Mouse (Mus musculus) thymus, adult 2 months (tissue): ENCODE measurements around the gene Stum.

ENCODE experiments used
- CTCF ChIP-seq: fragments of 200-500 bp; IDR thresholded peaks from 2 replicates; pipeline ENCODE4 v1.5.1; 2012; ENCODE audit warnings: mild to moderate bottlenecking, control low read depth, low read length, moderate library complexity, borderline replicate concordance; ENCODE audit not compliant: control insufficient read depth, poor library complexity, insufficient read depth; ENCODE audit errors: extremely low read depth
- POLR2A ChIP-seq: fragments of 200-500 bp; IDR thresholded peaks from 2 replicates; pipeline ENCODE4 v1.6.1; 2012; ENCODE audit warnings: mild to moderate bottlenecking, low read length, control low read depth, moderate library complexity; ENCODE audit not compliant: control insufficient read depth, poor library complexity, insufficient read depth; ENCODE audit errors: extremely low read depth

GRCm38 (mm10) chr1:180401725-180402124 lies 81.6 kb downstream of the Stum start:
- TF ChIP-seq CTCF (no peak), POLR2A (no peak)
